Mouse (Mus musculus): Measurements from ENCODE around the gene Emc1. TPM values are rescaled to one million over a fixed set of nuclear protein-coding genes. Genes with fewer than 3 reads are reported as not detected.

Emc1 gene
- polyA plus RNA-seq, 1 experiment from 2014 or later = 33.5 TPM

DNA sequence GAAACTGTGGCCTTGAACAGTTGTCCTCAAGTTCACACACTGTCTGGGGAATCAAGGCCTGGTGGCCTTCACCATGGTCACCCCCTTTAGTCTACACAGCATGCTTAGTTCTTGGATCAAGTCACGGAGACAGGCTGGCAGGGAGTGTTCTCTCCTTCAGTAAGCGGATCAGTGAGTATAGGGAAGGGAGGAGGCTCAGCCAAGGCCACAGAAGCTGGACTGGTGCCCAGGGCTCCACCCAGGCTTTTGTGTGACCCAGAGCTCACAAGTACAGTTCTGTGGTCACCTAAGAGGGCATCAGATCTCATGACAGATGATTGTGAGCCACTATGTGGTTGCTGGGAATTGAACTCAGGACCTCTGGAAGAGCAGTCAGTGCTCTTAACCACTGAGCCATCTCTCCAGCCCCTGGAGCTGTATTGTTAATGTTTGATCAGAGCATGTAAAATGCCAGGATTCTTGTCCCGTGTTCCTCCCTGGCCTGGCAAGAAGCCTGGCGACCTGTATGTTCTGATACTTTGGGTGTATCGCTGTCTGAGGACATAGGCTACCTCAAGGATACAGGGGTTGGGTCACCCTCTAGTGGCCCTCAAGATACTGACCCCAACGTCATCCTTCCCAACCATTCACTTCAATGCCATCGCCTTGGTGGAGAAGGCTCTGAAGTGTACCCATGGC lies 10.7 kb upstream of the Emc1 start:
- Histone ChIP-seq H3K36me3 (ENCODE audit: control insufficient read depth, insufficient read depth, low read length) (peaks cover 14% of the 10 kb centered on the region), H3K4me2 (ENCODE audit: low read length) (no peak overlapping the region), H3K4me1 (ENCODE audit: control insufficient read depth, insufficient read depth, low read length) (no peaks in the 10 kb centered on the region), H3K9ac (replicated peaks; ENCODE audit: low read length) (no peak overlapping the region), H3K27ac (replicated peaks; ENCODE audit: low read depth, low read length) (no peak overlapping the region), H3K9me3 (ENCODE audit: control insufficient read depth, low read length) (no peaks in the 10 kb centered on the region), H3K27me3 (ENCODE audit: control insufficient read depth, insufficient read depth, low read length) (no peaks in the 10 kb centered on the region), H3K4me3 (replicated peaks; ENCODE audit: low read depth, low read length) (no peak overlapping the region)
- 76% methylated on average over 7 of the region's 7 CpGs for WGBS
- ATAC-seq (ENCODE audit: low FRiP score, low TSS enrichment) (no peak), DNase-seq (no peak)

DNA sequence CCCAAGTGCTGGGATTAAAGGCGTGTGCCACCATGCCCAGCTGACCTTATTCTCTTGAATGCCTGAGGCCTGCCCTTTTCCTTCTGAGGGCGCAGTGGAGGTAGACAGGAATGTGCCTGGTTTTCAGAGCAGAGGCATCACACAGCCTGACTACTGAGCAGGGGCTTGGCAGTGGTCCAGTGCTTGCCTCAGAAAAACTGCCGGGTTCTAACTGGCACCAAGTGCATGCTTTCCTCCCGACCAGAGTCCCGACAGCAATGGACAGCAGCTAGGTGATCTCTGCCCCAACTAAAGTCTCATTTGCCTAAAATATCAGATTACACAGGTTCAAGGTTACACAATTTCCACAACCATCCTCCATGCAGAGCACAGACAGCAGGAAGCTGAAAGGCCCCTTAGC lies 8.7 kb upstream of the Emc1 start:
- peak; percentile 25 for DNase-seq
- 75% methylated on average over 5 of the region's 5 CpGs for WGBS
- no peak overlapping the region for H3K4me3 ChIP-seq (replicated peaks; ENCODE audit: low read depth, low read length)

DNA sequence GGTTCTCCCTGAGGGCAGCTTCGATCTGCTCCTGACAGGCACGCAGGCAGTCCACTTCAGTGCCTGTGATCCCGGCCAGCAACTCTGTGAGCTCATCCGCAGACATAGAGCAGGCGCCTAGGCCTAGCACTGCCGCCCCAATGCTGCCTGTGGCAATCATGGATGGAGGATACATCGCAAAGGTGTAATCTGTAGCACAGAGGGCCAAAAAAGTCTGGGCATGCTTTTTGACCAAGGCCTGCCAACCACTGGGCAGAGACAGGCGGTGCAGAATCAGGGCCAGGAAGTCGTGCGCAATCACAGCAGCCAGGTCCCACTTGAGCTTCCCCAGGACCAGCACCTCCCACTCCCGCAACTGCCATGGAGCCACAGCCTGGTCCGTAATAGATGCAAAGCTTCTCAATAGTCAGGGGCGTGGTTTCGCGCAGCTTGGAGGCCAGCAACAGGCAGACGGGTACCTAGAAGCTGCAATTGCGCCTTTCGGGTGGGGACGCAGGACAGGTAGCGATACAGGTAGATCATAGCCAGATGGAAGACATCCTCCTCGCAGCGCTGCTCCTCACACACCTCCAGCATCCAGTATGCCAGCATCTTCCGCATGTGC lies 6.9 kb upstream of the Emc1 start:
- 66% methylated on average over 23 of the region's 23 CpGs for WGBS
- no peak overlapping the region for H3K27ac ChIP-seq (replicated peaks; ENCODE audit: low read depth, low read length)
- no peak overlapping the region for H3K9ac ChIP-seq (replicated peaks; ENCODE audit: low read length)
- no peaks in the 10 kb centered on the region for H3K4me1 ChIP-seq (ENCODE audit: control insufficient read depth, insufficient read depth, low read length)
- no peaks in the 10 kb centered on the region for H3K9me3 ChIP-seq (ENCODE audit: control insufficient read depth, low read length)
- H3K27me3 ChIP-seq (ENCODE audit: control insufficient read depth, insufficient read depth, low read length) = no peaks in the 10 kb centered on the region
- H3K36me3 ChIP-seq (ENCODE audit: control insufficient read depth, insufficient read depth, low read length) = peaks cover 47% of the 10 kb centered on the region
- DNase-seq = no peak
- H3K4me2 ChIP-seq (ENCODE audit: low read length) = no peak overlapping the region
- no peak for ATAC-seq (ENCODE audit: low FRiP score, low TSS enrichment)
- H3K4me3 ChIP-seq (replicated peaks; ENCODE audit: low read depth, low read length) = no peak overlapping the region

More for the DNA sequence above, 8.7 kb upstream of the Emc1 start:
- H3K4me1 ChIP-seq (ENCODE audit: control insufficient read depth, insufficient read depth, low read length) = no peaks in the 10 kb centered on the region
- no peaks in the 10 kb centered on the region for H3K27me3 ChIP-seq (ENCODE audit: control insufficient read depth, insufficient read depth, low read length)
- peaks cover 33% of the 10 kb centered on the region for H3K36me3 ChIP-seq (ENCODE audit: control insufficient read depth, insufficient read depth, low read length)
- H3K9ac ChIP-seq (replicated peaks; ENCODE audit: low read length) = no peak overlapping the region
- H3K9me3 ChIP-seq (ENCODE audit: control insufficient read depth, low read length) = no peaks in the 10 kb centered on the region
- no peak for ATAC-seq (ENCODE audit: low FRiP score, low TSS enrichment)
- no peak overlapping the region for H3K4me2 ChIP-seq (ENCODE audit: low read length)
- no peak overlapping the region for H3K27ac ChIP-seq (replicated peaks; ENCODE audit: low read depth, low read length)

DNA sequence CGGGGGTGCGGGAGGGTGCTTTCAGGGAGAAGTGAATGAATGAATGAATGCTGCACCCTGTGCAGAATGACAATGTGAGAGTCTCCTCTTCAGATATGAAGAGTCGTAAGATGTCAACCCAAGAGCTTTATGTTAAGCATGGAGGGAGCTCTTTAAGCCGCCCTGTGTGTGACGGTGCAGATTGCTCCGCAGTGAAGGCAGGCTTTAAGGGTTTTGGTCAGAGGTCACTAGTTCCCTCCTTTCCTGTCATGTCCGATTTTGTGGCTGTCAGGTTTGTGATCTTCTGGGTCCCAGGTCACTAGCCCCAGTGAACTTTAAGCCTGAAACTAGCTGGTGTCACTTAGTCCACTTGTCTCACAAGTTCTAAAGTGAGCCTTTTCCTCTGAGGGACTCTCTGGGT lies 445 bp downstream of the Emc1 start:
- H3K9ac ChIP-seq (replicated peaks; ENCODE audit: low read length) = peak overlapping the region; percentile 87
- H3K36me3 ChIP-seq (ENCODE audit: control insufficient read depth, insufficient read depth, low read length) = peaks cover 57% of the 10 kb centered on the region
- DNase-seq = no peak
- H3K4me3 ChIP-seq (replicated peaks; ENCODE audit: low read depth, low read length) = peak overlapping the region; percentile 67
- under 1% methylated on average over 7 of the region's 7 CpGs for WGBS
- H3K4me2 ChIP-seq (ENCODE audit: low read length) = peak overlapping the region; percentile 89
- no peaks in the 10 kb centered on the region for H3K9me3 ChIP-seq (ENCODE audit: control insufficient read depth, low read length)
- no peaks in the 10 kb centered on the region for H3K27me3 ChIP-seq (ENCODE audit: control insufficient read depth, insufficient read depth, low read length)
- peak overlapping the region; percentile 96 for H3K27ac ChIP-seq (replicated peaks; ENCODE audit: low read depth, low read length)
- no peak for ATAC-seq (ENCODE audit: low FRiP score, low TSS enrichment)
- peaks cover 14% of the 10 kb centered on the region for H3K4me1 ChIP-seq (ENCODE audit: control insufficient read depth, insufficient read depth, low read length)

DNA sequence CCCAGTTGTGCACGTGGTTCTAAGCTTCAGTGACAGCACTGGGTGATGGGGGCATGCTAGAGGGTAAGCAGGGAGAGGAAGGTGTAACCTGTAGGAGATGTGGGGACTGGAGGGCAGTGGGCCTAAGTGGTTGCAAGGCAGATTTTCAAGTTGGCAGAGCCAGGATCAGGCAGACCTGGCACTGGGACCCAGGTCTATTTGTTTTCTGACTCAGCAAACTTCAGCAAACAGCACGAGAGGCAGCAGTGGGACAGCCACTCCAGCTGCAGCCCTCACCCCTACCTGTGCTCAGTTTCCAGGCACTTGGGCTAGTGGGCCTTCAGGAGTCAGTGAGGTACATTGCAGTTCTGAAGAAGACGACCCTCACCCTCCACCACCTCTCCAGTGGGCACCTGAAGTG lies 4.8 kb downstream of the Emc1 start:
- 93% methylated on average over 3 of the region's 3 CpGs for WGBS
- Histone ChIP-seq H3K9ac (replicated peaks; ENCODE audit: low read length) (no peak overlapping the region), H3K27ac (replicated peaks; ENCODE audit: low read depth, low read length) (no peak overlapping the region), H3K4me3 (replicated peaks; ENCODE audit: low read depth, low read length) (no peak overlapping the region), H3K27me3 (ENCODE audit: control insufficient read depth, insufficient read depth, low read length) (no peaks in the 10 kb centered on the region), H3K9me3 (ENCODE audit: control insufficient read depth, low read length) (no peaks in the 10 kb centered on the region), H3K36me3 (ENCODE audit: control insufficient read depth, insufficient read depth, low read length) (peaks cover 78% of the 10 kb centered on the region), H3K4me2 (ENCODE audit: low read length) (no peak overlapping the region), H3K4me1 (ENCODE audit: control insufficient read depth, insufficient read depth, low read length) (peaks cover 4% of the 10 kb centered on the region)
- DNase-seq (no peak), ATAC-seq (ENCODE audit: low FRiP score, low TSS enrichment) (no peak)

DNA sequence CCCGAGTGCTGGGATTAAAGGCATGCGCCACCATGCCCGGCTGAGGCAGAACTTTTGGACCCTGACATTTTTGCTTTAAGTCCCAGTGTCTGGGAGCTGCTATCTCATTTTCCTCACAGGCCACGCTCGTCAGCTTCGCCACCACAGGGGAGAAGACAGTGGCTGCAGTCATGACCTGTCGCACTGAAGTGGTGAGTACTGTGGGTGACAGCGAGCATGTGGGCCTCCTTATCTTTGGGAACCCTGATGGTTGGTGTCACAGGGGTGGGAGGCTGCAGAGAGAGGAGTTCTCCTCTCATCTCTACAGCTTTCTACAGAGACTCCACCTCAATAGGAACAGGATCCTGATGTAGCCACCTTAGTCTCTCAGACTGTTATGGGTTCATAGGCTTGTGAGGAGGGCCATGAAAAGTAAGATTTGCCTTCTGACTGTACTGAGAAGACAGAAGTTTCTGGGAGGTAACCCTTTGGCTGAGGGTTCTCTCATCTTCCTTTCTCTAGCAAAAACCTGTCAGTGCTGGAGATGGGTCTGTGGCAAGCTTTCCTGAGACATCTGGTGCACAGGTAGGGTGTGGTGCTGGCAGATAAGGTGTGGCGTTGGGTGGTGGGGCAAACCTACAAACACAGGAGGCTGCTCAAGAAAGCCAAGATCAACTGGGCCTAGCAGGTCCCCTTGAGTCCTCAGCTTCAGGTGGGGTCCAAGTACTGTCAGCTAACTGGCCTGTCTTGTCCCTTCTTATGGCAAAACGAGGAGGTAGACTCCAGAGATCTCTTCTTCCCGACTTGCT lies 8.6 kb downstream of the Emc1 start:
- no peak overlapping the region for H3K4me3 ChIP-seq (replicated peaks; ENCODE audit: low read depth, low read length)
- H3K27ac ChIP-seq (replicated peaks; ENCODE audit: low read depth, low read length) = no peak overlapping the region
- H3K4me2 ChIP-seq (ENCODE audit: low read length) = no peak overlapping the region
- ATAC-seq (ENCODE audit: low FRiP score, low TSS enrichment) (no peak), DNase-seq (no peak)
- H3K9ac ChIP-seq (replicated peaks; ENCODE audit: low read length) = no peak overlapping the region
- no peaks in the 10 kb centered on the region for H3K4me1 ChIP-seq (ENCODE audit: control insufficient read depth, insufficient read depth, low read length)
- no peaks in the 10 kb centered on the region for H3K27me3 ChIP-seq (ENCODE audit: control insufficient read depth, insufficient read depth, low read length)
- H3K9me3 ChIP-seq (ENCODE audit: control insufficient read depth, low read length) = no peaks in the 10 kb centered on the region
- WGBS = 93% methylated on average over 11 of the region's 11 CpGs
- H3K36me3 ChIP-seq (ENCODE audit: control insufficient read depth, insufficient read depth, low read length) = peaks cover 96% of the 10 kb centered on the region

DNA sequence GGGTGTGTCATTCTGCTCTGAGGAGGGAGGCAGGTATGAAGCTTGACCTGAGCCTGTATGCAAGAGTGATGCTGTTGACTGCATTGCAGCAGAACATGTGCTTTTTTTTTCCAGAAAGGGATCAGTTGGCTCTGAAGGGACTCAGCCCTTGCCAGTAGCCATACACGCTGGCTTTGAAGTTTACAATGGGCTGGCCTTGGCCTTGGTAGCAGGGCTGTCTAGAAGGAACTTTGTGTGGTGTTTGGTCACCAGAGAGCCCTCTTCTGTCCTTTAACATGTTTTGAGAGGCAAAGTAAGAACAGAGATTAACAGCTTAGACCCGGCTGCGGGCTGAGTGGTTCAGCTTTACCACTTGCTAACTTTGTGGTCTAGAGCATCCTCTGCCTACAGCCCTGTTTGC lies 14.9 kb downstream of the Emc1 start:
- Histone ChIP-seq H3K4me3 (replicated peaks; ENCODE audit: low read depth, low read length) (no peak overlapping the region), H3K27ac (replicated peaks; ENCODE audit: low read depth, low read length) (no peak overlapping the region), H3K9ac (replicated peaks; ENCODE audit: low read length) (no peak overlapping the region), H3K36me3 (ENCODE audit: control insufficient read depth, insufficient read depth, low read length) (peaks cover 98% of the 10 kb centered on the region), H3K27me3 (ENCODE audit: control insufficient read depth, insufficient read depth, low read length) (no peaks in the 10 kb centered on the region), H3K4me1 (ENCODE audit: control insufficient read depth, insufficient read depth, low read length) (no peaks in the 10 kb centered on the region), H3K9me3 (ENCODE audit: control insufficient read depth, low read length) (no peaks in the 10 kb centered on the region), H3K4me2 (ENCODE audit: low read length) (no peak overlapping the region)
- ATAC-seq (ENCODE audit: low FRiP score, low TSS enrichment) (no peak), DNase-seq (no peak)
- 98% methylated on average over 3 of the region's 3 CpGs for WGBS

DNA sequence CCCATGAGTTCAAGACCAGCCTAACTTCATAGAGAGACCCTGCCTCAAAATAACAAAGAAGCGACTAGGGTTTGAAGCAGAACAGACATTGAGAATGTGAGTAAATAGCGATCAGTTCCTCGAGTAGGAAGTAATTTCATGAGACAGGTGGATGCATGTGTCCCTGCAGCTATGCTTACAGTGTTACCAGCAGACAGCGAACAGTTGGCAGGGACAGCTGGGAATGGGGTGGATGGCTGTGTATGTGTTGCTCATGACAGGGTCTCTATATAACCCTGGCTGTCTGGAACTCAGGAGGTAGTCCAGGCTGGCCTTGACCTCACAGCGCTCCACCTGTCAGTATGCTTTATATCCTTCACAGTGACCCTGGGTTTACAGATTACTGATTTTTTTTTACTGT lies 15.7 kb downstream of the Emc1 start:
- no peaks in the 10 kb centered on the region for H3K9me3 ChIP-seq (ENCODE audit: control insufficient read depth, low read length)
- WGBS = 97% methylated on average over 5 of the region's 5 CpGs
- no peak overlapping the region for H3K4me2 ChIP-seq (ENCODE audit: low read length)
- H3K36me3 ChIP-seq (ENCODE audit: control insufficient read depth, insufficient read depth, low read length) = peaks cover 98% of the 10 kb centered on the region
- H3K4me3 ChIP-seq (replicated peaks; ENCODE audit: low read depth, low read length) = no peak overlapping the region
- H3K27ac ChIP-seq (replicated peaks; ENCODE audit: low read depth, low read length) = no peak overlapping the region
- H3K9ac ChIP-seq (replicated peaks; ENCODE audit: low read length) = no peak overlapping the region
- no peaks in the 10 kb centered on the region for H3K4me1 ChIP-seq (ENCODE audit: control insufficient read depth, insufficient read depth, low read length)
- H3K27me3 ChIP-seq (ENCODE audit: control insufficient read depth, insufficient read depth, low read length) = no peaks in the 10 kb centered on the region
- ATAC-seq (ENCODE audit: low FRiP score, low TSS enrichment) (no peak), DNase-seq (no peak)
